Mouse (Mus musculus): ENCODE data around the gene Cyp8b1. TPM values are rescaled to one million over a fixed set of nuclear protein-coding genes. Genes with fewer than 3 reads are reported as not detected.

Gene Cyp8b1
- polyA plus RNA-seq, 1 experiment from 2014 or later: 0.10 TPM

DNA sequence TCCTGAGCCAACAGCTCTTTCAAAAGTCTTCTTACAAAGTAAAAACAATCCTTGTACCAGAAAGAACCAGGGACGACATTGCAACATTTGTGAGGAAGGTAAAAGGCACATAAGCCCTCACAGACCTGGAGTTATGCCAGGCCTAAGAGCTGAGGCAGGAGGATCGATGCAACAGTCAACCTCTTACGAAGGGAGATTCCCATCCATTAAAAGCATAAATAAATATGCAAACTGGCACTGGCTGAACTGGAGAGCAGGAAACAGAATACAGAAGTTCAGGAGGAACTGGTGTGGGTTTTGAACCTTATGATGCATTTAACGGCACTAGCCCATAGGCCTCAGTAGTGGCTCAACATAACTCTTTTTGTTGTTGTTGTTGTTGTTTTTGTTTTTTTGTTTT, 11.8 kb downstream of the Cyp8b1 start:
- WGBS: 67% methylated on average over 4 of the region's 4 CpGs
- Histone ChIP-seq H3K36me3 (ENCODE audit: insufficient read depth, low read length) (no peaks in the 10 kb centered on the region), H3K4me3 (ENCODE audit: low read depth, low read length) (no peak overlapping the region), H3K9me3 (ENCODE audit: low read length) (no peaks in the 10 kb centered on the region), H3K9ac (replicated peaks; ENCODE audit: low read depth) (no peak overlapping the region), H3K27ac (ENCODE audit: low read length) (no peak overlapping the region), H3K27me3 (replicated peaks; ENCODE audit: insufficient read depth, low read length) (no peaks in the 10 kb centered on the region), H3K4me1 (ENCODE audit: insufficient read depth, low read depth, low read length) (no peaks in the 10 kb centered on the region), H3K4me2 (replicated peaks; ENCODE audit: low read depth, low read length) (no peak overlapping the region)
- DNase-seq (ENCODE audit: low spot score): no peak
- TF ChIP-seq EP300 (IDR thresholded peaks at IDR 0.05) (no peak), CTCF (IDR thresholded peaks at IDR 0.05) (no peak)
- ATAC-seq: no peak

DNA sequence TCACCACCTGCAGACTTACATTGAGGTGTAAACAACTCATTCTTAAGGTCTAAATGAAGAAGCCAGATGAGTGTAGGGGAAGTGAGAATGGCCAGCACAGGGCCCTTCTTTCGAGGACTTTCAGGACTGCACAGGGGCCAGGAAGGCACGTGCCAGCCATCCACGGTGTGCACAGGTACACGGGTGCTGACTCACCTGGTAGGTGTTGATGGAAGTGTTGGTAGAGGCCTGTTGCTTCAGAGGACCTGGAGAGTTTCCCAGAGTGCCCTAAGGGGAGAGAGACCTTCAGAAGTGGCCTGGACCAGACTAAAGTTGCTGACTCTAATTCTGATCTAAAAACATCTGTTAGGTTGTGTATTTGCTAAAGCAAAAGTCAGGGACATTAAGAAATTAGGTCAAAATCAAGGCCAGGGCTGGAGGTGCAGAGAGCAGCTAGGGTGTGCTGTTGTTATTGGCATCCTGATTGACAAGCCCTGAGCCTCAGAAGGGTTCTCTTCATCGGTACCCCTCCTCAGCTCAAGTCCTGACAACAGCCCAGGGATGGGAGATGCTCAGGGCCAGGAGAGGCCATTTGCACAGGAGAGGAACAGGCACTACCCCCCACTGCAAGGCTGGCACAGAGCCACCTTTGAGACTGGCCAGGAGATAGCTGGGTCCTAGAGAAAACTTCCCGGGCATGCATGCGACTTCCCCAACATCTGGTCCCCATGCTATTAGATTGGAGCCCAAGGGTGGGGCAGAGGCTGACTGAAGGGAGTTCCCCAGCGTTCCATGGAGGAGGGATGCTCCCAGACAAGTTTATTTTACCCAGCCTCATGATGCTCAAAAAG, 12.4 kb downstream of the Cyp8b1 start:
- Histone ChIP-seq H3K27me3 (replicated peaks; ENCODE audit: insufficient read depth, low read length) (no peaks in the 10 kb centered on the region), H3K27ac (ENCODE audit: low read length) (no peak overlapping the region), H3K4me3 (ENCODE audit: low read depth, low read length) (no peak overlapping the region), H3K9ac (replicated peaks; ENCODE audit: low read depth) (no peak overlapping the region), H3K4me1 (ENCODE audit: insufficient read depth, low read depth, low read length) (no peaks in the 10 kb centered on the region), H3K9me3 (ENCODE audit: low read length) (no peaks in the 10 kb centered on the region), H3K4me2 (replicated peaks; ENCODE audit: low read depth, low read length) (no peak overlapping the region), H3K36me3 (ENCODE audit: insufficient read depth, low read length) (no peaks in the 10 kb centered on the region)
- ATAC-seq: no peak
- no peak for DNase-seq (ENCODE audit: low spot score)
- 59% methylated on average over 8 of the region's 8 CpGs for WGBS
- TF ChIP-seq EP300 (IDR thresholded peaks at IDR 0.05) (no peak), CTCF (IDR thresholded peaks at IDR 0.05) (no peak)

DNA sequence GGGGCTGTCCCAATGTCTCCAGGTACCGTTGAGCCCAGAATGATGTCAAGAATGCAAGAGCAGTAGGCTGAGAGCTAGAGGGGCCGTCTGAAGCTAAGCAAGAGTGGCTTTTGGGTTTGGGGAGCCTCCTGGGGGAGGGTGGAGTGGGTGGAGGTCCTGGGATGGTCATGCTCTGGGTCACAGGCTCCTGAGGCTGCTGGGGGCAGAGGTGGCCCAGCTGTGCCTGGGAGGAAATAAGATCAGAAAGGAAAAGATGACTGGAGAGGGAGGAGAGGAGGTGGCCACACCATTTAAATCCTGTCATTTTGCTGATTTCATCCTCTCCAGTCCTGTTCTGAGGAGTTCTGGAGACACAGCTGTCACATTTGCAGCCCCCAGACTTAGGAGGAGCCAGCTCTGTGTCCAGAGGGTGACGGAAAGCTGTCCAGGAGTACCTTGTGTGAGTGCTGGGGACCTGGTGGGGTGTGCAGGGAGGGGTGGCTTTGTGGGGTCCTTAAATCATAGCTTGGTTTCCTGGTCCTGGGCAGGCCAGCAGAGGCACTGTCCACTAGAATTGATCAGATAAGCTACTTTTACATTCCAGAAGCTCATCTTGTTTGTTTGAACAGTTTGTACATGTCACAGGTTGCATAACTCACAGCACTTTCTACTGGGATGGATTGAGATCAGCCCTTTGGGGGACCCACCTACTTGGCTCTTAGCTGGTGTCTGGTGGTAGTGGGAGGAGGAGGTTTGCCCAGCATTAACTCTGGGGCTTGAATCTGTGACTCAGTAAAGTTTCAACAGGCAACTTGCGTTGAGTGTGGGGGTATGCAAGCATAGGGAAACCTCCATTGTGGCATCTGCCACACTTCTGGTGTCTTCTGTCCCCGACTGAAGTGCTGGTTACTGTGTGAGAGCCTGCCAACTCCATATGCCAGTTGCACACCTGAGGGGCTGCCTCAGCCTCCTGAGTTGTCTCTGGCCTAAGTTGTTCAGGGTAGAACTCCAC, 14.1 kb downstream of the Cyp8b1 start:
- TF ChIP-seq EP300 (IDR thresholded peaks at IDR 0.05) (no peak), CTCF (IDR thresholded peaks at IDR 0.05) (0 out of 2 replicates have a peak, but pooled peaks have one; percentile 6)
- H3K9me3 ChIP-seq (ENCODE audit: low read length): no peaks in the 10 kb centered on the region

DNA sequence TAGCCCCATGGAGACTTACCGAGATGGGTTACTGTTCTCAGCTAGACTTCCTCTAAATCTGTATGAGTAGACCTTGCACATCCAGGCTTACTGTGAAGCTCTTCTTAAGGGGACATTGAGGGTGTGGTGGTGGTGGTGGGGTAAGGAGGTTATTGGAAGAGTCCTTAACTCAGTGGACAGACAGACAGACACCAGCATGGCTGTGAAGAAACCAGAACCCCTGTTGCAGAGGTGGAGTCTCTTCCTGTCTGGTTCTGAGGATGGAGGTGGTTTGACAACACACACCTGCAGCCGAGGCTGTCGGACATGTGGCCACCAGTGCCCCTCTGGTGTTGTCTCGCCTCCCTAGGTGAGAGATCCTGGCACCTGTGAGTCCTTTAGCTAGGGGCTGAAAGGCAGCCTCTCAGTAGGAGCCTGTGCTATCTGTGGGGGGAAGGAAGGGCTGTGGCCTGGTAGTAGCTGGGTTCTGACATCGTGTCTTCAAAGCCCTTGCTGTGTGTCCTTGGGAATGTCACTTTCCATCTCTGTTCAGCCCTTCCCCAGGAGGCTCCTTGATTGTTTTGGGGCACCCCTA, 15.7 kb downstream of the Cyp8b1 start:
- no peaks in the 10 kb centered on the region for H3K36me3 ChIP-seq (ENCODE audit: insufficient read depth, low read length)
- ATAC-seq (no peak), DNase-seq (ENCODE audit: low spot score) (no peak)
- peak overlapping the region; percentile 27 for H3K4me2 ChIP-seq (replicated peaks; ENCODE audit: low read depth, low read length)
- no peaks in the 10 kb centered on the region for H3K4me1 ChIP-seq (ENCODE audit: insufficient read depth, low read depth, low read length)
- WGBS: 69% methylated on average over 5 of the region's 5 CpGs
- H3K4me3 ChIP-seq (ENCODE audit: low read depth, low read length): no peak overlapping the region
- H3K9ac ChIP-seq (replicated peaks; ENCODE audit: low read depth): no peak overlapping the region
- H3K9me3 ChIP-seq (ENCODE audit: low read length): no peaks in the 10 kb centered on the region
- no peak overlapping the region for H3K27ac ChIP-seq (ENCODE audit: low read length)
- TF ChIP-seq EP300 (IDR thresholded peaks at IDR 0.05): no peak
- no peak for TF ChIP-seq CTCF (IDR thresholded peaks at IDR 0.05)
- no peaks in the 10 kb centered on the region for H3K27me3 ChIP-seq (replicated peaks; ENCODE audit: insufficient read depth, low read length)

More for the DNA sequence above, 14.1 kb downstream of the Cyp8b1 start:
- H3K36me3 ChIP-seq (ENCODE audit: insufficient read depth, low read length): no peaks in the 10 kb centered on the region
- whole genome bisulfite sequencing: 63% methylated on average over 5 of the region's 5 CpGs
- 0 out of 2 replicates have a peak overlapping the region, but pooled peaks have one; percentile 3 for H3K4me2 ChIP-seq (replicated peaks; ENCODE audit: low read depth, low read length)
- no peak overlapping the region for H3K27ac ChIP-seq (ENCODE audit: low read length)
- no peak overlapping the region for H3K4me3 ChIP-seq (ENCODE audit: low read depth, low read length)
- no peak for DNase-seq (ENCODE audit: low spot score)
- H3K27me3 ChIP-seq (replicated peaks; ENCODE audit: insufficient read depth, low read length): no peaks in the 10 kb centered on the region
- no peak for ATAC-seq
- H3K9ac ChIP-seq (replicated peaks; ENCODE audit: low read depth): no peak overlapping the region
- no peaks in the 10 kb centered on the region for H3K4me1 ChIP-seq (ENCODE audit: insufficient read depth, low read depth, low read length)

DNA sequence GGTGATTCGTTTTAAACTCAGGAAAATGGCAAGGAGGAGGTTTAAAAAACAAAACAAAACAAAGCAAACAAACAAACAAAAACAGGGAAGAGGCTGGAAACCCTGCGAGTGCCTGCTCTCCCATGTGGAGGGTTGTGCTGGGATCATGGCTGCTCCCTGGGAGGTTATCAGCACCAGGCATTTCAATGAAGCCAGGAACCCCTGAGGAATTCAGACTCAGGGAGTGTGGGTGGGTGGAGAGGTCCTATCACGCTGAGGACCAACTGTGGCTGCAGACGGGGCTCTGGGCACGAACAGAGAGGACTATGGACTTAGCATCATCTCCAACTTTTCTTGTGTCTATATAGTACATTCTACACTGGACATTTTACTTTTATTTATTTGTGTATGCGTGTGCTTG, 16.8 kb downstream of the Cyp8b1 start:
- no peaks in the 10 kb centered on the region for H3K9me3 ChIP-seq (ENCODE audit: low read length)
- H3K4me2 ChIP-seq (replicated peaks; ENCODE audit: low read depth, low read length): peak overlapping the region; percentile 19; the same call in 1 of the 2 replicates
- H3K27me3 ChIP-seq (replicated peaks; ENCODE audit: insufficient read depth, low read length): no peaks in the 10 kb centered on the region
- H3K4me3 ChIP-seq (ENCODE audit: low read depth, low read length): no peak overlapping the region
- no peaks in the 10 kb centered on the region for H3K36me3 ChIP-seq (ENCODE audit: insufficient read depth, low read length)
- ATAC-seq (no peak), DNase-seq (ENCODE audit: low spot score) (no peak)
- H3K27ac ChIP-seq (ENCODE audit: low read length): no peak overlapping the region
- no peak for TF ChIP-seq CTCF (IDR thresholded peaks at IDR 0.05)
- TF ChIP-seq EP300 (IDR thresholded peaks at IDR 0.05): no peak
- WGBS: 48% methylated on average over 6 of the region's 6 CpGs
- H3K4me1 ChIP-seq (ENCODE audit: insufficient read depth, low read depth, low read length): peaks cover 4% of the 10 kb centered on the region; the same call in 1 of the 2 replicates
- no peak overlapping the region for H3K9ac ChIP-seq (replicated peaks; ENCODE audit: low read depth)

All from lung, postnatal 0 days (tissue).